Mouse (Mus musculus) olfactory bulb, adult 2 months (tissue): ENCODE data around the gene Ccdc116.

Source experiments
- CTCF ChIP-seq: fragments of 200-500 bp; IDR thresholded peaks from 2 replicates; pipeline ENCODE4 v1.5.1; 2012; ENCODE audit warnings: low read depth, mild to moderate bottlenecking, low read length, moderate library complexity; ENCODE audit not compliant: insufficient read depth
- POLR2A ChIP-seq: fragments of 200-500 bp; IDR thresholded peaks from 2 replicates; pipeline ENCODE4 v1.6.1; 2012; ENCODE audit warnings: mild to moderate bottlenecking, low read depth, low read length, moderate library complexity; ENCODE audit not compliant: insufficient read depth

DNA sequence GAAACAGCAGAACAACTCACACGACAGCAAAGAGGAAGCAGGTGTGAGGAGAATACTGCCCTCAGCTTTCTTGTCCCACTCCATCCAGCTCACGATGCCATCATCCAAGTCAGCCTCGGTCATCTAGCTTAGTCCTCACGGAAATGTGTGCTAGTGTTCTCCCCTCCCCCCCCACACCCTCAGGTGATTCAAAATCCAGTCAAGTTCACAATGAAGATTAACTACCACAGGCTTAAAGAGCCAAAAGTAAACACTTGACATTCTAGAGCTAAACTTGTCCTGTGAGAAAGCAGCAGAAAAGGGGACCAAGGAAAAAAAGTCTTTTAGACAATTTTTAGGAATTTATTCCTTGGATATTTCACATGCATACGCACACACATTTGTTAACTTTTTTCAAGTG is 21.0 kb upstream of the Ccdc116 start:
- TF ChIP-seq CTCF: no peak
- TF ChIP-seq POLR2A: no peak
